Mouse (Mus musculus) thymus, adult 2 months (tissue): ENCODE results near the gene Nppc.

Experiments
- CTCF ChIP-seq: fragments of 200-500 bp; IDR thresholded peaks from 2 replicates; pipeline ENCODE4 v1.5.1; 2012; ENCODE audit warnings: mild to moderate bottlenecking, control low read depth, low read length, moderate library complexity, borderline replicate concordance; ENCODE audit not compliant: control insufficient read depth, poor library complexity, insufficient read depth; ENCODE audit errors: extremely low read depth
- POLR2A ChIP-seq: fragments of 200-500 bp; IDR thresholded peaks from 2 replicates; pipeline ENCODE4 v1.6.1; 2012; ENCODE audit warnings: mild to moderate bottlenecking, low read length, control low read depth, moderate library complexity; ENCODE audit not compliant: control insufficient read depth, poor library complexity, insufficient read depth; ENCODE audit errors: extremely low read depth

GRCm38 (mm10) chr1:86677624-86678023 is 7.3 kb upstream of the Nppc start:
- TF ChIP-seq CTCF (no peak), POLR2A (no peak)
